Mouse (Mus musculus): ENCODE measurements at regions not wholly inside any gene's neighbourhood (a gene's known extent, or its start where the extent isn't known, plus 50 kb on each side); places are given as distances from the start of the nearest gene placed in this dataset.
"Not testable (repeated sequence)": the region's sequence is repeated elsewhere in the genome, so short reads cannot be mapped to it uniquely, and the experiment has no call there.

GRCm38 (mm10) chrX:133064116-133064515 is 624.7 kb downstream of the Pcdh19 start:
- not testable (repeated sequence) for TF ChIP-seq ZNF384 (IDR thresholded peaks at IDR 0.05; ENCODE audit: low read depth, low read length); HCFC1 (IDR thresholded peaks at IDR 0.05; ENCODE audit: borderline replicate concordance, insufficient read depth, low read length); MAFK (IDR thresholded peaks at IDR 0.05; ENCODE audit: insufficient read depth, low read depth, low read length)

Measured in ES-E14 (cell line).